Mouse (Mus musculus) brain, embryonic 14.5 days (tissue): Measurements from ENCODE around the gene Syndig1l.

Source experiments
- CTCF ChIP-seq: fragments of 200-500 bp; IDR thresholded peaks from 2 replicates; pipeline ENCODE4 v1.5.1; 2012; ENCODE audit warnings: inconsistent platforms, mild to moderate bottlenecking, moderate library complexity, borderline replicate concordance; ENCODE audit not compliant: insufficient read depth, insufficient read length; ENCODE audit errors: extremely low read depth
- POLR2A ChIP-seq: fragments of 200-500 bp; IDR thresholded peaks from 2 replicates; pipeline ENCODE4 v1.6.1; 2012; ENCODE audit warnings: mild to moderate bottlenecking, inconsistent platforms, borderline replicate concordance; ENCODE audit not compliant: poor library complexity, insufficient read depth, insufficient read length, severe bottlenecking; ENCODE audit errors: extremely low read depth

GRCm38 (mm10) chr12:84706886-84707285 lies 8.3 kb upstream of the Syndig1l start:
- TF ChIP-seq CTCF, result no peak
- TF ChIP-seq POLR2A, result no peak
